Mouse (Mus musculus) limb, embryonic 11.5 days (tissue): ENCODE data around the gene Cdh12. TPM values are rescaled to one million over a fixed set of nuclear protein-coding genes. Genes with fewer than 3 reads are reported as not detected.
A peak's percentile ranks its signal among the peaks of the same experiment; 100 is the strongest.
"Not testable (repeated sequence)": the region's sequence is repeated elsewhere in the genome, so short reads cannot be mapped to it uniquely, and the experiment has no call there.

Experiments used
- ATAC-seq: fragments of 200-750 bp; cut with Nextera tagmentation; 2 replicates; pipeline ENCODE4 v1.8.0; 2017; ENCODE audit warnings: low read depth; ENCODE audit not compliant: insufficient number of reproducible peaks, low FRiP score, low TSS enrichment
- DNase-seq: peaks from one replicate; pipeline ENCODE4 v3.0.0-alpha.2; 2015; ENCODE audit warnings: low spot score
- H3K27ac ChIP-seq: fragments of 300-500 bp; sonication (generic); replicated peaks from 2 replicates; pipeline ENCODE4 v1.5.1; 2014; ENCODE audit warnings: low read depth, mild to moderate bottlenecking, low read length
- H3K27me3 ChIP-seq: fragments of 300-500 bp; sonication (generic); 2 replicates; pipeline ENCODE4 v1.6.1; 2014; ENCODE audit warnings: mild to moderate bottlenecking, low read length, mixed read lengths; ENCODE audit not compliant: control insufficient read depth, insufficient read depth
- H3K36me3 ChIP-seq: fragments of 300-500 bp; sonication (generic); 2 replicates; pipeline ENCODE4 v1.6.1; 2014; ENCODE audit warnings: mild to moderate bottlenecking, low read length, moderate library complexity, mixed read lengths; ENCODE audit not compliant: control insufficient read depth, insufficient read depth
- H3K4me1 ChIP-seq: fragments of 300-500 bp; sonication (generic); 2 replicates; pipeline ENCODE4 v1.6.1; 2014; ENCODE audit warnings: low read length, mixed read lengths; ENCODE audit not compliant: control insufficient read depth, insufficient read depth
- H3K4me2 ChIP-seq: fragments of 300-500 bp; sonication (generic); 2 replicates; pipeline ENCODE4 v1.6.1; 2014; ENCODE audit warnings: low read depth, mild to moderate bottlenecking, moderate library complexity; ENCODE audit not compliant: severe bottlenecking
- H3K4me3 ChIP-seq: fragments of 300-500 bp; sonication (generic); 2 replicates; pipeline ENCODE4 v1.5.1; 2014; ENCODE audit warnings: low read depth, low read length
- H3K9ac ChIP-seq: fragments of 300-500 bp; sonication (generic); 2 replicates; pipeline ENCODE4 v1.6.1; 2014; ENCODE audit warnings: mild to moderate bottlenecking, low read length
- H3K9me3 ChIP-seq: fragments of 300-500 bp; sonication (generic); 2 replicates; pipeline ENCODE4 v1.6.1; 2016; ENCODE audit warnings: low read length; ENCODE audit not compliant: control insufficient read depth
- WGBS: fragments of 180-500 bp; shearing (Covaris S2); extraction: QIAGEN DNeasy Blood & Tissue Kit; methylation state at CpG from one replicate; pipeline ENCODE4 v1.1.7; 2014; 5-methylcytosine and 5-hydroxymethylcytosine counted together
- polyA plus RNA-seq: library from polyadenylated mRNA; unstranded; fragments of >200 nt; fragmentation: Nextera tagmentation; extraction: Ambion mirVana; gene quantifications from 2 replicates; pipeline ENCODE4 v1.2.1, GENCODE M21; 2014

Cdh12 gene
- polyA plus RNA-seq, 1 experiment from 2014 or later: 0.09 TPM

DNA sequence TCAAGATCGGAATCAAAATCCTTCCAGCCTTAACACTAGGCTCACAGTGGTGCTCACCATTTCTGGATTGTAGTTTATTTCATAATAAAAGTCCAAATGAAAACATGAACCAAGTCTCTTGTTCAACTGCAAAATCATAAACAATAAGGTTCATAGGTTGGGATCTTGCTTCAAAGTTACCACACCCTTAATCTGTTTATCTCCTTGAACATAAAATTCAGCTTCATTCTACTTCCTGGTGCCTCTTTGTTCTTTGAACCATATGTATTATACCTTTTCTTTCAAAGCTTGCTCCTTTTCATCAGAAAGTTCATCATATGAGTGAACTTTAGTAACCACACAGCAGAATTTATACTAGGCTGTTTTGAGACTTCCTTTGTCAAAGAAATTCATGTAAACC lies 614.6 kb downstream of the Cdh12 start:
- no peaks in the 10 kb centered on the region for H3K36me3 ChIP-seq
- DNase-seq (no peak), ATAC-seq (no peak)
- H3K27ac ChIP-seq: no peak overlapping the region
- no peak overlapping the region for H3K9ac ChIP-seq
- 63% methylated on average over 1 of the region's 1 CpGs for WGBS
- H3K4me3 ChIP-seq: no peak overlapping the region
- no peaks in the 10 kb centered on the region for H3K9me3 ChIP-seq
- no peaks in the 10 kb centered on the region for H3K27me3 ChIP-seq
- H3K4me1 ChIP-seq: no peaks in the 10 kb centered on the region
- H3K4me2 ChIP-seq: no peak overlapping the region

- ATAC-seq: no peak
- WGBS: 89% methylated on average over 2 of the region's 2 CpGs
Observed at GRCm38 (mm10) chr15:21069264-21069663, 620.2 kb downstream of the Cdh12 start.

DNA sequence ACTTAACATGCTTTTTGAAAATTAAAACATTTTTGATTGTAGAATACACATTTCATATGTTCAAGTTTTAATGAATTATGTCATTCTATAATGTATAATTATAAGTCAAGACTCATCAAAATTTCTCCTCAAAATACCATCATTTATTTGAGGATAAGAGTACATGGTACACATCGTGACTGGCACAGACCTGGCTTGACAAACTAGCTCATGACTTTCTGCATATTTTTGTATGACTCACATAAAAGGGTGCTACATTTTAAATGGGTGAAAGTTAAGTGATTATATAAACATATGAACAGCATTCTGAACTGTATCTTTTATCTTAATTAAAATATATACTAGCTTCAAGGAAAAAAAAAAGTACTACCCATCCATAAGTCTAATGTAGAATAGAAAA lies 643.8 kb downstream of the Cdh12 start:
- Histone ChIP-seq H3K9ac (no peak overlapping the region), H3K36me3 (no peaks in the 10 kb centered on the region), H3K27me3 (no peaks in the 10 kb centered on the region), H3K4me3 (no peak overlapping the region), H3K4me1 (no peaks in the 10 kb centered on the region), H3K27ac (no peak overlapping the region), H3K4me2 (no peak overlapping the region), H3K9me3 (no peaks in the 10 kb centered on the region)
- 84% methylated on average over 1 of the region's 1 CpGs for WGBS
- ATAC-seq (no peak), DNase-seq (no peak)

More at GRCm38 (mm10) chr15:21069264-21069663, 620.2 kb downstream of the Cdh12 start:
- Histone ChIP-seq H3K4me1 (no peaks in the 10 kb centered on the region), H3K4me3 (no peak overlapping the region), H3K27me3 (no peaks in the 10 kb centered on the region), H3K27ac (no peak overlapping the region), H3K4me2 (no peak overlapping the region), H3K9ac (no peak overlapping the region), H3K36me3 (no peaks in the 10 kb centered on the region), H3K9me3 (no peaks in the 10 kb centered on the region)
- DNase-seq: no peak

GRCm38 (mm10) chr15:21109009-21109841 lies 660.2 kb downstream of the Cdh12 start:
- DNase-seq (peak; percentile 37), ATAC-seq (peak; percentile 35; the same call in 1 of the 2 replicates)
- Histone ChIP-seq H3K27ac (no peak overlapping the region), H3K27me3 (no peaks in the 10 kb centered on the region), H3K4me1 (0 out of 2 replicates have a peak, but pooled peaks cover 4% of the 10 kb centered on the region), H3K9ac (0 out of 2 replicates have a peak overlapping the region, but pooled peaks have one; percentile 12), H3K4me3 (peak overlapping the region; percentile 19; the same call in 1 of the 2 replicates), H3K9me3 (no peaks in the 10 kb centered on the region), H3K36me3 (no peaks in the 10 kb centered on the region), H3K4me2 (peak overlapping the region; percentile 43)
- WGBS: 11% methylated on average over 11 of the region's 11 CpGs

DNA sequence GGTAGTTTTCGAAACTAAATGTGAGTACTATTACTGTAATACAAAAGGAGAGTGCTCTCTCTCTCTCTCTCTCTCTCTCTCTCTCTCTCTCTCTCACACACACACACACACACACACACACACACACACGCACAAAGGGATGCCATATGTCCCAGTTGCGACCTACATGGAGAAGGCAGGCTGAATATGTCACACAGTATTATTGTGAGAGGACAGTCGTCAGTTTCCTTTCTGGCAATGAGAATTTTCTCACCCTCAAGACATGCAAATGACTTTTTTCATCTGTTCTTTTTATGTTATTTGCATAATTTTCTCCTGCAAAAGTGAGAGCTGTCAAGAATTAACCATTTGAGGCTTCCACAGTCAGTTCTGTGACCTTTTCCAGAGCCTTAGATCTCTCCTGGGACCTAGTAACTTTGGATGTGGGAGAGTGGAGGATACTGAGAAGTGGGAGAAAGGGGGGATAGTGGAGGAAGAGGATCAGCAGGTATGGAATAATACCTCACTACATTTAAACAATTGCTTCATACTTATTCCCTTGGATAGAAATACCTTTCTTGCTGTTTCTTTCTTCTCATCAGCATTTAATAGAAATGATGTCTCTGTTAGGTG lies 660.9 kb downstream of the Cdh12 start:
- H3K9ac ChIP-seq: no peak overlapping the region
- H3K4me2 ChIP-seq: no peak overlapping the region
- H3K27me3 ChIP-seq: no peaks in the 10 kb centered on the region
- H3K4me1 ChIP-seq: 0 out of 2 replicates have a peak, but pooled peaks cover 4% of the 10 kb centered on the region
- H3K4me3 ChIP-seq: no peak overlapping the region
- no peak overlapping the region for H3K27ac ChIP-seq
- DNase-seq: no peak
- no peaks in the 10 kb centered on the region for H3K36me3 ChIP-seq
- 45% methylated on average over 4 of the region's 4 CpGs for WGBS
- H3K9me3 ChIP-seq: no peaks in the 10 kb centered on the region
- no peak for ATAC-seq

DNA sequence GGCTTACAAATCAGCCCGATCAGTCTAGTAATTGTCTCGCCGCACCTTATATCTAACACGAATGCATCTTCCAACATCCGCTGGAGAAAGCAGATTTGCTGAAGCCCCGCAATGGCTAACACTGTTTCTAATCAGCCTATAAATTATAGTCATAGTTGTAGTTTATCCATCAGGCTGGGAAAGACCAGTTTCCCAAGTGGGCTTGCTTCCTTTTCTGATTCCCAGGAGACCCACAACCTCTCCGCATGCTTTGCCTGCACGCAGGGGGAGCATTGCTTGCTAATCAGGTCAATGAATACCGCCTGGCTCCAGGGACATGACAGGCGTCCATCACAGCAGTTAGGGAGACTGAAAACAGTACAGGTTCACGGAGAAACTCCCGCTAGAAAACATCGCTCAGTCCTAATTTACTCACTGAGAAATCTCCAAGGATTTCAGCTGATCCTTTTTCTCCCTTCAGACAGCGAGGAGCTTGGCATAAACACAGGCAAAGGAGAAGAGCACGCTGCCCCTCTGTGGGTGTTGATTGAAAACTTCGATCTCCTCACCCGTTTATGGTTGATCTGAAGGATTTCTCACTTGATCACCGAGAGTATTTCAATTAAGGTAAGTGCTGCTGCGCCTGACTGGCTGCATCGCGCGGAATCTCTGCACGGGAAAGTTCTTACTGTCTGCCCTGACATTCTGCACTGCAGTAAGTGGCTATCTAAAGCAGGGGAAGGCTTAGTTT lies 662.0 kb downstream of the Cdh12 start:
- 13% methylated on average over 23 of the region's 23 CpGs for WGBS
- ATAC-seq (no peak), DNase-seq (peak; percentile 31)
- Histone ChIP-seq H3K27me3 (no peaks in the 10 kb centered on the region), H3K4me1 (0 out of 2 replicates have a peak, but pooled peaks cover 4% of the 10 kb centered on the region), H3K9ac (peak overlapping the region; percentile 19; the same call in 1 of the 2 replicates), H3K4me2 (peak overlapping the region; percentile 61), H3K36me3 (no peaks in the 10 kb centered on the region), H3K4me3 (peak overlapping the region; percentile 23; the same call in 1 of the 2 replicates), H3K27ac (no peak overlapping the region), H3K9me3 (no peaks in the 10 kb centered on the region)

DNA sequence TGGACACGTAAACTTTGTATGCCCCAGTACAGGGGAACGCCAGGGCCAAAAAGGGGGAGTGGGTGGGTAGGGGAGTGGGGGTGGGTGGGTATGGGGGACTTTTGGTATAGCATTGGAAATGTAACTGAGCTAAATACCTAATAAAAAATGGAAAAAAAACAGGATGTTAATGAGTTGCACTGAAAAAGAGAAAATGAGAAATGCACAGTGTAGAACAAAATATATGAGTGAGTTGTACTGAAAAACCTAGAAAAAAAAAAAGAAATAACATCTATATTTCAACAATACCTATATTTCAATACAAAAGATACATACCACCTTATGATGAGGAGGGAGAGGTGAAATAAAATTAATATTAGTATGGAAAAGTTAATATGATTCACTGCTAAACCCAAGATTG lies 665.7 kb downstream of the Cdh12 start:
- not testable (repeated sequence) for DNase-seq, H3K4me3 ChIP-seq, H3K4me1 ChIP-seq, H3K36me3 ChIP-seq, H3K4me2 ChIP-seq, H3K27me3 ChIP-seq, ATAC-seq, H3K9ac ChIP-seq, H3K27ac ChIP-seq, H3K9me3 ChIP-seq
- no CpG with 5 or more reads among the region's 2 CpGs for WGBS

- no peaks in the 10 kb centered on the region for H3K9me3 ChIP-seq
- H3K27me3 ChIP-seq: no peaks in the 10 kb centered on the region
- DNase-seq (no peak), ATAC-seq (no peak)
- no peak overlapping the region for H3K4me2 ChIP-seq
- H3K27ac ChIP-seq: no peak overlapping the region
- no peak overlapping the region for H3K9ac ChIP-seq
- no peak overlapping the region for H3K4me3 ChIP-seq
- H3K36me3 ChIP-seq: no peaks in the 10 kb centered on the region
- H3K4me1 ChIP-seq: no peaks in the 10 kb centered on the region
Observed at GRCm38 (mm10) chr15:21130660-21131059, 681.6 kb downstream of the Cdh12 start.
